Mouse (Mus musculus): Measurements from ENCODE around the gene Ank3. TPM values are rescaled to one million over a fixed set of nuclear protein-coding genes. Genes with fewer than 3 reads are reported as not detected.

Ank3 gene
- polyA plus RNA-seq, 1 experiment from 2014 or later: 10.0 TPM

- no peak overlapping the region for H3K4me2 ChIP-seq
- peaks cover 26% of the 10 kb centered on the region for H3K4me1 ChIP-seq
- peaks cover 16% of the 10 kb centered on the region; the same call in 1 of the 2 replicates for H3K27me3 ChIP-seq (replicated peaks)
- no peaks in the 10 kb centered on the region for H3K9me3 ChIP-seq (replicated peaks)
- 67% methylated on average over 3 of the region's 3 CpGs for WGBS (ENCODE audit: insufficient replicate concordance)
- H3K9ac ChIP-seq: no peak overlapping the region
- no peak for ATAC-seq
- H3K4me3 ChIP-seq: no peak overlapping the region
- no peaks in the 10 kb centered on the region for H3K36me3 ChIP-seq
- H3K27ac ChIP-seq: no peak overlapping the region
Measured at GRCm38 (mm10) chr10:69915566-69915965, 517.0 kb downstream of the Ank3 start.

DNA sequence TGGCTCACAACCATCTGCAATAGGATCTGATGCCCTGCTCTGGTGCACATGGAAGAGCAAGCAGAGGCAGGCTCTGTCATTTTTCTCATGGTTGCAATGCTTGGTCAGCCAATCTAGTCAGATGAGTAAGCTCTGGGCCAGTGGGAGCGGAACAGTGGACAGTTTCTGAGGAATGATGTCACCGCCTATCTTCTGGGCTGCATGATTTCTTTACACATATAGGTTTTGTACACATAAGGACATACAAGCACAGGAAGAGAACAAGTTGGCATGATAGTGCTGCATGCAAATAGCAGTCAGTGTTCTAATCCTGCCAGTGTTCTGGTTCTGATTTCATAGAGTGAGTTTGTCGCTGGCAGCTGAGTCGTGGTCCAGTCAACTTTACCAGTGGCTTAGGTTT is 517.6 kb downstream of the Ank3 start:
- no peak overlapping the region for H3K4me3 ChIP-seq
- no peak for ATAC-seq
- H3K9me3 ChIP-seq (replicated peaks): no peaks in the 10 kb centered on the region
- no peaks in the 10 kb centered on the region for H3K36me3 ChIP-seq
- WGBS (ENCODE audit: insufficient replicate concordance): 75% methylated on average over 4 of the region's 4 CpGs
- H3K27me3 ChIP-seq (replicated peaks): peaks cover 16% of the 10 kb centered on the region; the same call in 1 of the 2 replicates
- no peak overlapping the region for H3K4me2 ChIP-seq
- H3K4me1 ChIP-seq: peaks cover 20% of the 10 kb centered on the region
- H3K27ac ChIP-seq: no peak overlapping the region
- H3K9ac ChIP-seq: no peak overlapping the region

GRCm38 (mm10) chr10:69916689-69917435 is 518.3 kb downstream of the Ank3 start:
- Histone ChIP-seq H3K4me2 (no peak overlapping the region), H3K27ac (no peak overlapping the region), H3K27me3 (replicated peaks) (peaks cover 16% of the 10 kb centered on the region; the same call in 1 of the 2 replicates), H3K4me3 (no peak overlapping the region), H3K36me3 (no peaks in the 10 kb centered on the region), H3K9ac (no peak overlapping the region), H3K4me1 (peaks cover 14% of the 10 kb centered on the region), H3K9me3 (replicated peaks) (no peaks in the 10 kb centered on the region)
- peak; percentile 34; the same call in 1 of the 2 replicates for ATAC-seq
- 65% methylated on average over 10 of the region's 10 CpGs for WGBS (ENCODE audit: insufficient replicate concordance)

GRCm38 (mm10) chr10:69917711-69918110 is 519.1 kb downstream of the Ank3 start:
- H3K4me3 ChIP-seq: no peak overlapping the region
- no peak overlapping the region for H3K9ac ChIP-seq
- ATAC-seq: no peak
- 76% methylated on average over 5 of the region's 5 CpGs for WGBS (ENCODE audit: insufficient replicate concordance)
- no peak overlapping the region for H3K4me2 ChIP-seq
- H3K36me3 ChIP-seq: no peaks in the 10 kb centered on the region
- H3K9me3 ChIP-seq (replicated peaks): no peaks in the 10 kb centered on the region
- peaks cover 16% of the 10 kb centered on the region; the same call in 1 of the 2 replicates for H3K27me3 ChIP-seq (replicated peaks)
- no peak overlapping the region for H3K27ac ChIP-seq
- peaks cover 5% of the 10 kb centered on the region; the same call in 1 of the 2 replicates for H3K4me1 ChIP-seq

DNA sequence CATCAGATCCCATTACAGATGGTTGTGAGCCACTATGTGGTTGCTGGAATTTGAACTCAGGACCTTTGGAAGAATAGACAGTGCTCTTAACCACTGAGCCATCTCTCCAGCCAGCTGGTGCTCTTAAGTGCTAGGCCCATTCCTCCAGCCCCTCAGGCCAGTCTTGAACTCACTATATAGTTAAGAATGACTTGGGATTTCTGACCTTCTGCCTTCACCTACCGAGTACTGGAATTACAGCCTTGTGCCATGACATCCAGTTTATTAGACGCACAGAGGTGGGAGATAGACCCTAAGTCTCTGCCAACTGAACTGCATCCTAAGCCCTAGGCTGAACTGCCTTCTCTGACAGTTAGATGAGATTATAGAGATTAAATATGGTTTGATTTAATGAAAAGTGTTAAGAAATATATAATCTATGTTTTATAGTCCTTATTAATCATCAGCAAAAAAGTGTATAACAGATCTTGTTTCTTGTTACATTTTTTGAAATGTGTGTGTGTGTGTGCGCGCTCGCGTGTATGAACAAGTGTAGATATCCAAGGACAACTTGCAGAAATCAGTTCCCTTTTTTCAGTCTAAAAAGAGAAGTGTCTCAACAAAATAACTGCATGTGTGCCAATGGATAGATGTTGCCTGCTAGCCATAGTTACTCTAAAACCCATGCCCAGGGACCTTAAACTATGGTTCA is 520.0 kb downstream of the Ank3 start:
- no peak for ATAC-seq
- WGBS (ENCODE audit: insufficient replicate concordance): 74% methylated on average over 6 of the region's 6 CpGs
- no peak overlapping the region for H3K4me2 ChIP-seq
- H3K27me3 ChIP-seq (replicated peaks): peaks cover 16% of the 10 kb centered on the region; the same call in 1 of the 2 replicates
- no peaks in the 10 kb centered on the region for H3K36me3 ChIP-seq
- H3K4me3 ChIP-seq: no peak overlapping the region
- H3K9me3 ChIP-seq (replicated peaks): no peaks in the 10 kb centered on the region
- peaks cover 6% of the 10 kb centered on the region for H3K4me1 ChIP-seq
- no peak overlapping the region for H3K27ac ChIP-seq
- no peak overlapping the region for H3K9ac ChIP-seq

- no peaks in the 10 kb centered on the region for H3K36me3 ChIP-seq
- 69% methylated on average over 5 of the region's 5 CpGs for WGBS (ENCODE audit: insufficient replicate concordance)
- peaks cover 16% of the 10 kb centered on the region; the same call in 1 of the 2 replicates for H3K27me3 ChIP-seq (replicated peaks)
- ATAC-seq: 0 out of 2 replicates have a peak, but pooled peaks have one; percentile 20
- no peak overlapping the region for H3K27ac ChIP-seq
- H3K4me1 ChIP-seq: peaks cover 11% of the 10 kb centered on the region
- no peak overlapping the region for H3K4me3 ChIP-seq
- no peak overlapping the region for H3K9ac ChIP-seq
- H3K4me2 ChIP-seq: no peak overlapping the region
- no peaks in the 10 kb centered on the region for H3K9me3 ChIP-seq (replicated peaks)
Measured at GRCm38 (mm10) chr10:69919152-69919492, 520.5 kb downstream of the Ank3 start.

DNA sequence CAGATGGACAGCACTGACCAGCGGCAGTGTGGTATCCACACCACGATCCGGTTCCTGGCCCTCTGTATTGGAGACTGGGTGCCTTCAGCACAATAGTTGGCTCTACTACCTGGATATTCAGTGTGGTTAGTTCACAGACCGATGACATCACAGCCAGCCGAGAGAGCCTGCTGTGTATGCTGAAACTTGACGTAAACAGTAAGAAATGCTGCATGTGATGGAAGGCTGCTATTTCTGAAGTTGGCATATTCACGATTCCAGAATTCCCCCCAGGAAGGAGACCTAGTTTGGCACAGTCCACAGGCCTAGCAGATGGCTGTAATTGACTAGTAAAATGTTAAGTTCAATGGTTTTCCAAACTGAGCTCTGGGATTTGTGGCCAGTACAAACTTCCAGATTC is 521.2 kb downstream of the Ank3 start:
- Histone ChIP-seq H3K4me3 (no peak overlapping the region), H3K36me3 (no peaks in the 10 kb centered on the region), H3K4me2 (no peak overlapping the region), H3K27me3 (replicated peaks) (peaks cover 10% of the 10 kb centered on the region; the same call in 1 of the 2 replicates), H3K9me3 (replicated peaks) (no peaks in the 10 kb centered on the region), H3K27ac (no peak overlapping the region), H3K4me1 (peaks cover 17% of the 10 kb centered on the region), H3K9ac (no peak overlapping the region)
- 79% methylated on average over 7 of the region's 7 CpGs for WGBS (ENCODE audit: insufficient replicate concordance)
- no peak for ATAC-seq

- Histone ChIP-seq H3K4me3 (no peak overlapping the region), H3K27ac (no peak overlapping the region), H3K9me3 (replicated peaks) (no peaks in the 10 kb centered on the region), H3K4me1 (peaks cover 38% of the 10 kb centered on the region), H3K27me3 (replicated peaks) (peaks cover 21% of the 10 kb centered on the region), H3K4me2 (no peak overlapping the region), H3K9ac (no peak overlapping the region), H3K36me3 (no peaks in the 10 kb centered on the region)
- ATAC-seq: no peak
- WGBS (ENCODE audit: insufficient replicate concordance): 67% methylated on average over 5 of the region's 5 CpGs
Measured at GRCm38 (mm10) chr10:69922076-69922475, 523.5 kb downstream of the Ank3 start.

GRCm38 (mm10) chr10:69923801-69924200 is 525.2 kb downstream of the Ank3 start:
- Histone ChIP-seq H3K4me2 (peak overlapping the region; percentile 78), H3K36me3 (no peaks in the 10 kb centered on the region), H3K27me3 (replicated peaks) (peaks cover 36% of the 10 kb centered on the region), H3K4me1 (peaks cover 43% of the 10 kb centered on the region), H3K4me3 (peak overlapping the region; percentile 51), H3K9ac (peak overlapping the region; percentile 65), H3K27ac (peak overlapping the region; percentile 81), H3K9me3 (replicated peaks) (no peaks in the 10 kb centered on the region)
- no peak for ATAC-seq
- WGBS (ENCODE audit: insufficient replicate concordance): 26% methylated on average over 8 of the region's 8 CpGs

- Histone ChIP-seq H3K4me2 (peak overlapping the region; percentile 78), H3K27ac (peak overlapping the region; percentile 81), H3K27me3 (replicated peaks) (peaks cover 36% of the 10 kb centered on the region), H3K4me3 (peak overlapping the region; percentile 51), H3K4me1 (peaks cover 43% of the 10 kb centered on the region), H3K9me3 (replicated peaks) (no peaks in the 10 kb centered on the region), H3K36me3 (no peaks in the 10 kb centered on the region), H3K9ac (peak overlapping the region; percentile 65)
- WGBS (ENCODE audit: insufficient replicate concordance): 4% methylated on average over 11 of the region's 11 CpGs
- peak; percentile 96 for ATAC-seq
Measured at GRCm38 (mm10) chr10:69924321-69924720, 525.7 kb downstream of the Ank3 start.

GRCm38 (mm10) chr10:69924845-69925244 is 526.3 kb downstream of the Ank3 start:
- H3K4me2 ChIP-seq: peak overlapping the region; percentile 78
- no peaks in the 10 kb centered on the region for H3K9me3 ChIP-seq (replicated peaks)
- H3K9ac ChIP-seq: peak overlapping the region; percentile 65
- H3K27ac ChIP-seq: peak overlapping the region; percentile 83
- ATAC-seq: peak; percentile 63
- H3K4me3 ChIP-seq: peak overlapping the region; percentile 51
- WGBS (ENCODE audit: insufficient replicate concordance): 3% methylated on average over 14 of the region's 14 CpGs
- peaks cover 36% of the 10 kb centered on the region for H3K27me3 ChIP-seq (replicated peaks)
- peaks cover 43% of the 10 kb centered on the region for H3K4me1 ChIP-seq
- no peaks in the 10 kb centered on the region for H3K36me3 ChIP-seq
